Mouse (Mus musculus) NIH3T3 (cell line): Measurements from ENCODE around the gene Atp9a.
A peak's percentile ranks its signal among the peaks of the same experiment; 100 is the strongest.

Experiments used
- DNase-seq: peaks from one replicate; pipeline ENCODE4 v3.0.0-alpha.2; 2012; ENCODE audit warnings: low read depth

The Atp9a gene

GRCm38 (mm10) chr2:168738854-168739253 is 3.4 kb downstream of the Atp9a start:
- DNase-seq, result no peak

DNA sequence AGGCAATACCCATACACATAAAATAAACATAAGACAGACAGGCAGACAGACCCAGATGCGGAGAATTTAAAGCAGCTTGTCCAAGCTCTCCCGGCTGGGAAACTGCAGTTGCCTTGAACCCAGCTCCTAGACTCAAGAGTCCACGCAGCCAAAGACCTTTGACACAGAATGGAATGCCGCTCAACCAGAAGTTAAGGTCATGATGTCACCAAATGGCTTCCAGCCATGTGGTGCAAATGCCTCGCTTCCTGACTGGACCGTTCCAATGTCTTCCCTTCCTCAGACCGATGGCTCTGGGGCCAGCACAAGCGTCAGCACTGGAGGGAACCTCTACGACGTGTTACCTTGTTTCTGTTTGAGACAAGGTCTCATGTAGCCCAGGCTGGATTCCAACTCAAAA is 4.3 kb downstream of the Atp9a start:
- DNase-seq, result peak; percentile 11

GRCm38 (mm10) chr2:168734023-168734422 is 8.2 kb downstream of the Atp9a start:
- no peak for DNase-seq

DNA sequence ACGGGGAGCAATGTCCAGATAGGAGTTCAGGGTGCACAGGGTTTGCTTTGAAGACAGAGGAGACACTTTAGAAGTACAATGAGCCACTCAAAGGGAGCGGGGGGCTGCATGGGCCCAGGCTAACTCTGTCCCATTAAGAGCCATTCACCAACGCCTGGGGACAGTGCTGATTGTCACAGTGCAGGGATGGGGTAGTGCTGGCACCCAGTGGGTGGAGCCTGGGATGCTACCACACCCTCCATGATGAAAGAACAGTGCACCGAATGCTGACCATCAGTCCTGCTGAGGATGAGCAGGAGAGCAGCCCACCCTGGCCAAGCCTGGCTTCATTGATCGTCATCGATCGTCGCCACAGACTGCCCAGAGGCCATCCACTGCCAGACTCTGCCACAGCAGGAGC is 11.0 kb downstream of the Atp9a start:
- DNase-seq, result no peak

DNA sequence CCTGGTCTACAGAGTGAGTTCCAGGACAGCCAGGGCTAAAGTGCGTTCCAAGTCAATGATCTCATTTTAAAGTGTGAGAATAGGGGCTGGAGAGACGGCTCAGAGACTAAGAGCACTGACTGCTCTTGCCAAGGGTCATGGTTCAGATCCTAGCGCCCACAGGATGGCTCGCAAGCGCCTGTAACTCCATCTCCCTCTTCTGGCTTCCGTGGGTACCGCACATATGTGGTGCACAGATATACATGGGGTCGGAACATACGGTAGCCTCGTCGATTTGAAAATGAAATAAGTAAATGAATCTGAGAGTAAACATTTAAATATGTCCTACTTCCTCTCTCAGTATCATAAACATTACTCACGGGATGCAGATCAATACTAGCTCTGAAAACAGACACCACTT is 12.5 kb downstream of the Atp9a start:
- DNase-seq, result no peak

DNA sequence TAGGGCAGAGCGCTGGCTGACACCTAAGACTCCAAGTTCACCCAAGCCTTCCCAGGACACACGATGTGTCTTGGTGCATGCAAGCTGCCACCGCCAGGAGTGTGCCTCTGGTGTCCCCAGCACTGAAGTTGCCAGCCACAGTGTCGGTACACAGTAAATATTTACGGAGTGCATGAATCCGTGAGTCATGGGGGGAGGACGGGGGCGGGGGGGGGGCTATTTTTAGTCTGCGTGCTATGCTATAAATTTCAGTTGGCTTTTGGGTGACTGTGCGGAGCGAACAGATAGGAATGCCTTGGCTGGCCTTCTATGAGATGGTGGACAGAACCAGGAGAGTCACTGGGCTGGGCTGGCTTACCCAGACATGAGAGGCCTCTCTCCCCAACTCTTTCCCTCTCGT is 14.2 kb downstream of the Atp9a start:
- DNase-seq, result no peak

DNA sequence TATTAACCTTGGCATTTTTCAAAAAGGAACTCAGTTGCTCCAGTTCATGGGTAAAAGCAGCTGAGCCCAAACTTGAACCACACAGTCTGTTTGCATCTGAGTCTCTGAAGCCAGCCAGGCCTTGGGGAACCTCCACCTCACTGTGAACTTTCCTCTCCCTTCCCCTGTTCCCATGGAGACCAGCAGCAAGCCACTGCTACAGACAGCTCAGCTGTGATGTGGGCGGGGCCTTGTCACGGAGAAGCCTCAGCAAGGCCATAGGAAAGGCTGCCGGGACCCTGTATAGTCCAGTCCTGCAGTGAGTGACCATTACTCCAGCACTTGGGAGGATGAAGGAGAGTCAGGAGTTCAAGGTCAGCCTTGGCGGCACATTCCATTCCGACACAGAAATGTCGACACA is 16.2 kb downstream of the Atp9a start:
- no peak for DNase-seq

DNA sequence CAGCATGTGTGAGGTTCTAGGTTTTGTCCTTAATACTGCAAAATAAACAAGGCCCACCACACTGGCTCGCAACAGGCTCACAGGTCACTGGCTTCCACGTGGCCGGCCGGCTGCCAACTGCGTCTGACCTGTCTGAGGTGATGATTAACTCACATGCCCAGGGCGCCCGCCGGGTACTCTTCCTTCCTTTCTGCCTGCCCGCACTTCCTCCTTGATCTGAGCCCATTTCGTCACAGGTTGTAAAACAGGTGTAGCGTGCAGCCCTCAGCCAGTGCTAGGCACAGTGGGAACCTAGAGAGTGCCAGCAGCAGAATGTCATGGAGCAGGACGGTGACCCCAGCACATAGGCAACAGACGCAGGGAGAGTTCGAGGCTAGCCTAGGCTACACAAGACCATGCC is 20.9 kb downstream of the Atp9a start:
- no peak for DNase-seq

- no peak for DNase-seq
Observed at GRCm38 (mm10) chr2:168719742-168720141, 22.5 kb downstream of the Atp9a start.

DNA sequence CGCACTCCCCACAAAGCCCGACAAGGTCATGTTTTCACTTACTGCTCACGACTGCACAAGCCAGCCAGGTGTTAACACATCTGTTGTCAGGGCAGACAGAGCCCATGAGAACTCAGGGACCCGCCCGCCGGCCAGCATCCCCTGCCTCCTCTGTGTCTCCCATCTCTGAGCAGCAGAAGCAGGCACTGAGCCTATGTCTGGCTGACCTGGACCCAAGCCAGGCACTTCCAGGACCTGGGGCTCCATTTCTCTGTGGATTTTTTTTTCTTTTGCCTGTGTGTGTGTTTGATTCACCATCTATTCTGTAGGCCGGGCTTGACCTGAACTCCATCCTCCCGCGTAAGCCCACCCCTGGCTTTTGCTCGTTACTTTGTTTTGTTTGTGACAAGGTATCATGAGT is 23.5 kb downstream of the Atp9a start:
- DNase-seq, result no peak

GRCm38 (mm10) chr2:168718267-168718666 is 23.9 kb downstream of the Atp9a start:
- no peak for DNase-seq

DNA sequence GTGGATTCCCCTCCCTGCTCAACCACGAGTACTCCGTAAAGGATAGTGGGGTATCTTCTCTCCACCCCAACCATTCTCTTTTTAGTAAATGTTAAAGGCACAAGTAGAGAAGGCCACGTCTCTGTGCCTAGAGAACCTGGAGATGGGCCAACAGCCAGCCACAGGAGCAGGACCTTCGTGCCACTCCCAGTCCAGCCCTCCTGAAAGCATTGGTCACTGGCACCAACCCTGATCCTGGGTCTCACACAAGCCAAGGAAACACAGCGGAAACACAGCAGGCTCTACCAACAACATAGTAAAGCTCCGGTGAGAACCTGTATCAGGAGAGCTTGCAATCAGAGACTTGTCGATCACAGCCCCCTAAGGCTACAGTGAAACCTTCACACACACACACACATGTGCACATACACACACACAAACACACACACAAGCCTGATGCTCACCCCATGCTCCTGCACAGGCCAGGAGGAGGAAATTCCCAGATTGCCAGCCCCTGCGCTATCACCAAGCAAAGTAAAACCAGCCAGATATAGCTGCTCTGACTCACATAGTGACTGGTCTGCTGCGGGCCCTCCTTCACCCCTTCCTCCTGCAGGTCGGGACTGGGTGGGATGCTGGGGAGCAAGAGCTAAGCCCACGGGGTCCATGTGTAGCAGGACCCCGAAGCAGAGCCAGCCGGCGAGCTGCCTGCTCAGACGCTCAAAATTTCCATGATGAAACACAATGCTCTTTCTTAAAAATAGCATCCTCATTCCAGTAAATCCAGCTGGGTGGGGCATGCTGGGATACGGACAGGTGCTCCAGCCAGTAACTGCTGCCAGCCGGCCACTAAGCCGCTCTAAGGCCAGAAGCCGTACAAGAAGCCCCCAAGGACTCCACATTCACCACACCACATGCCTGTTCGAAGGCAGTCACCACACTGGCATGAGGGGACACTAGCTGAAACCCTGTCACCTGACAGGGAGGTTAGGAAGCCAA is 29.7 kb downstream of the Atp9a start:
- DNase-seq, result no peak

- no peak for DNase-seq
Observed at GRCm38 (mm10) chr2:168710979-168711378, 31.2 kb downstream of the Atp9a start.

GRCm38 (mm10) chr2:168707766-168708165 is 34.4 kb downstream of the Atp9a start:
- DNase-seq, result no peak

DNA sequence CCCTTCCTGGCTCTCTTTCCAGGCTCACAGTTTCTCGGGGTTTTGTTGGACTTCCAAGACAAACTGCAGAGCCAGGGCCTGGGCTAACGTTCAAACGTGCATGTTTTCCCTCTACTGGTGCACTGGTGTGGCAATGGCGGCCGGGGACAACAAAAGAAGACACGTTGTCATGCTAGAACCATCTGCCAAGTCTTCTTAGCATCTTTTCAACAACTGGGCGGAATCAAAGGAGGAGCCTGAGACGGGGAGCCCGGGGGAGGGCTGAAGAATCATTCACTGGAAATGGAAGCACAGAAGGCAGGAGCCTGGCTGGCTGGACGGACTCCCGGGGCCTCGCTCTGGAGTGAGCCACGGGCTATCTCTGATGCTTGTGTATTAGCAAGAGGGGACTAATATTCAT is 39.9 kb downstream of the Atp9a start:
- no peak for DNase-seq

DNA sequence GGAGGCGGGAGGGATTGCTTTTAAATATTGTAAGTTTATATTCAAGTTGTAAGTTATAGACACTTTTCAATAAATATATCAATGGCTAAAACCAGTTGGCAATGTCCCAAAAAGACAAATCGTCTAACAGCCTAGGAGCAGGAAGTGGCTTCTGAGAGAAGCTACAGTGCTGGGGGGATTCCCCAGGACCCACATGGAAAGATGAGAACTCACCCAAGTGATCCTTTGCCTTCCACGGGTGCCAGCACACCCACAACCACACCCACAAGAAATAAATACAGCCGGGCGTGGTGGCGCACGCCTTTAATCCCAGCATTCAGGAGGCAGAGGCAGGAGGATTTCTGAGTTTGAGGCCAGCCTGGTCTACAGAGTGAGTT is 47.2 kb downstream of the Atp9a start:
- no peak for DNase-seq

DNA sequence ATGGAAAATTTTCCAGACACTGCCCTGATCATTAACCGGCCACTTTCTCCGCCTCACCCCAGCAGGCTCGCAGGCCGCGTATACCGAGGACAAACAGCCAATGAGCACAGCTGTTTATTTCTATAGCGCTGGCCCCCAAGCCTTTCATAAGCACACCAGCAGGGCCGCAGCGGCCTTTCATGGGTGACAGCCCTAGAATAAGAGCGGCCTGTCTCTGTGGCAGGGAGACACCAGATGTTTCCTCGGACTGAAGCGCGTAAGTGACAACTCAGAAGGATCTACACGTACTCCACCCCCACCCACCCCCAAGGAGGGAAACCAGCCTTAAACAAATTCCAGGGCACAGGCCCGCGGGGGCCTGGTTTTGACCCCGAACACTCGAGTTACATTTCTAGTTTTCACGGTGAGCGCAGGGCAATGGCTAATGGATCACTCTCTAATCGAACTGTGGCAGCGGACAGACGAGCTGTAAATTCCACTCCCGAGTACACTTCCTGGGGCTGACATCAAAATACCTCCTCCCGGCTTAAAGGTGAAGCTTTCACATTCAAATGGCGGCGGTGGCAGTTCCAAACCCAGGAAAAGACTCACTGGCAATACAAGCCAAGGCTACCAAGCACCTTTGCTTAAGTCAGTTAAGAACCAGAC is 47.7 kb downstream of the Atp9a start:
- DNase-seq, result no peak

DNA sequence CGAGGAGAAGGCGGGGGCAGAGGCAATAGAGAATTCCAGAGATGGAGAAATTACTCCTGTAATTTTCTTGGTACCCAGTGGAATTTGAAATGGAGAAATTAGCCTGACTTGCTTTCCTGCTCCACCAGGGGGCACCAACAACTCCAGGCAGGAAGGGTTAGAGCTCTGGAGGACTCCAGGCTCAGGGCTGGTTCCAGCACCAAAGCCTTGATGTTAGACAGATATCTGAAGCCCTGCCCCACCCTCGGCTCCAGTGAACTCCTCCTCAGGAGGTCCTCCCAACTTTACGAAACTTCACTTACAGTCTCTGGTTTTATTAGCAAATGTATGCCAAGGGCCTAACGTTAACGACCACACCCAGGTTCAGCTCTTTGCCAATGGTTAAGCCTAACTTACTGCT is 50.4 kb downstream of the Atp9a start:
- peak; percentile 78 for DNase-seq

GRCm38 (mm10) chr2:168687326-168687725 is 54.9 kb downstream of the Atp9a start:
- DNase-seq, result no peak

DNA sequence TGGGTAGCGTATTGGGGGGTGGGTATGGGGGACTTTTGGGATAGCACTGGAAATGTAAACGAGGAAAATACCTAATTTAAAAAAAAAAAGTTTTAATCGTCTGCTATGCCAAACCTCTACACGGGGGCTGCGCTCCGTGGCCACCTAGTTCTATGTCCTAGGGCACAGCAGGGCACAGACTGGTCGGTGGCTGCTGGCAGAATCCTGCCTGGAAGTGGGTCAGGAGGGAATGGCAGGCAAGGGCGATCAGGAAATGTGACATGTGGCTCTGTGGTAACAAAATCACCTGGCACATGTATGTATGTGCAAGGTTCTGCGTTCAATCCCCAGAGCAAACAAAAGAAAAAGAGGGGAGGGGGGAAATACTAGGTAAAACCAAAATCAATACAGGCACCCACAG is 56.3 kb downstream of the Atp9a start:
- no peak for DNase-seq

- no peak for DNase-seq
Observed at GRCm38 (mm10) chr2:168684695-168685094, 57.5 kb downstream of the Atp9a start.

GRCm38 (mm10) chr2:168683520-168684150 is 58.6 kb downstream of the Atp9a start:
- no peak for DNase-seq

GRCm38 (mm10) chr2:168682721-168683120 is 59.5 kb downstream of the Atp9a start:
- DNase-seq, result no peak
